Mouse (Mus musculus): ENCODE data around the gene Nap1l4. TPM values are rescaled to one million over a fixed set of nuclear protein-coding genes. Genes with fewer than 3 reads are reported as not detected.

The Nap1l4 gene
- polyA plus RNA-seq, 1 experiment from 2014 or later, result 348 TPM

DNA sequence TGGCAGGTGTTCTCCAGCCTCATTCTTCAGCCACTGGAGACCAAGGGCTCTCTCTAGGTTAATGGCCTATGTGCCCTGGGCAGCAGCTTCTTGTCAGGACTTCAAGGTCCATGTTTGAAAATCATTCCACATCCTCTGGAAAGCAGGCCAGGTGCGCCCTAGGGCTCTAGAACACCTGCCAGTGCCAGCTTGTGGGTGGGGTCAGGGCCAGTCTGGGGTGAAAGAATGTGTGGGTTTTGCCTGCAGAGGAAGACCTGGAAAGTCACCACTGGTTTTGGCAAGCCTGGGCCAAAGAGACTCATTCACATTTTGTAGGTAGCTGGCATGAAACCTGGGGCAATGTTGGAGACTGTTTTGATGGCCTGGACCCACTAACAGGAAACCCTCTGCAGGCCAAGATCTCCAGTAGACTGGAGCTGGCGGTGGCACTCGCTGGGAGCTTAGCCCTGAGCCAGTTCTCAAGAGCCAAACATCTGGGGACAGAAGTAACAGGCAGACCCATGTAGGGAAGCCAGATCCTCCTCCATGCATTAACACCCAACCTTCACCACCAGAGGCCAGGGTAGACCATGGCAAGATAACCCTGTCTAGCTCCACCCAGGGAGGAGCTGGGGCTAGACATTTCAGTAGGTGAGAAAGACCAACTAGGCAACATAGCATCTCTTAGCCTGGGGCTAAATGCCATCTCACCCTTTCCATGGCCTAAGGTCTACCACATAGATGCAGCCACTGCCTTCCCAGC lies 38.1 kb downstream of the Nap1l4 start:
- H3K9ac ChIP-seq, result no peak overlapping the region
- no peak overlapping the region for H3K27ac ChIP-seq
- no peak overlapping the region for H3K4me3 ChIP-seq
- H3K4me1 ChIP-seq, result no peaks in the 10 kb centered on the region
- peaks cover 25% of the 10 kb centered on the region for H3K36me3 ChIP-seq (replicated peaks)
- no peaks in the 10 kb centered on the region for H3K9me3 ChIP-seq
- H3K4me2 ChIP-seq, result no peak overlapping the region
- ATAC-seq (replicated peaks), result no peak
- H3K27me3 ChIP-seq (replicated peaks), result no peaks in the 10 kb centered on the region
- WGBS, result 91% methylated on average over 3 of the region's 3 CpGs

DNA sequence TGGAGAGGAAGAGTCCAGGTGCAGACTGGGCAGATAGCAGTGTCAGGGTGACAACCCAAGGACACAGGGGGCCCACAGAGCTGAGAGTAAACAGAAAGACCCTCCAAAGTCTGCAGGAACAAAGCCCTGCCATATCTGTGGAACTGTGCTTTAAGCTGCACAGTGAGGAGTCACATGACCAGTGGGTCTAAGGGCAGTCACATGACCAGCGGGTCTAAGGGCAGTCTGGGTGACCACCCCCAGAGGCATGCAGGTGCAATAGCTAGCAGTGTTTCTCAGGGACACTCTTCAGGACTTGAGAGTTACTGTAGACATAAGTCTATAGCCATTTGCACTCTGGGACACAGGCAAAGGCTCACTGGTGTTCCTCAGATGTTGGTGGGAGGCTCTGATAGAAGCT lies 39.3 kb downstream of the Nap1l4 start:
- 77% methylated on average over 1 of the region's 1 CpGs for WGBS
- no peak for ATAC-seq (replicated peaks)

DNA sequence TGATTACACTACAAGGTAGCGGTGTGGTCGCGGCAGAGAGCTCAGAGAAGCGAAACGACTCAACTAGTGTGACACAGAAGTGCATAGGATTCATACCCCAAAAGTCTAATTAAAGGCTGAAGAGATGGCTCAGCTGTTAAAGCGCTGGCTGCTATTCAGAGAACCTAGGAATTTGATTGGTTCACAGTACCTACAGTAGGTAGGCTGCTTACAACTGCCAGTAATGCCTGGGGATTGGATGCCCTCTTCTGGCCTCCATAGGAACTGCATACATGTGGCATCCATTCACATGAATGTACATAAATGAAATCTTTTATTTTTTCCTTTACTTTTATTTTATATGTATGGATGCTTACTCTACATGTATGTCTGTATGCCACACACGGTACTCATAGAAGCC lies 42.2 kb downstream of the Nap1l4 start:
- Histone ChIP-seq H3K9ac (no peak overlapping the region), H3K4me1 (peaks cover 11% of the 10 kb centered on the region), H3K27ac (no peak overlapping the region), H3K9me3 (no peaks in the 10 kb centered on the region), H3K27me3 (replicated peaks) (peaks cover 31% of the 10 kb centered on the region), H3K36me3 (replicated peaks) (no peaks in the 10 kb centered on the region), H3K4me3 (no peak overlapping the region), H3K4me2 (no peak overlapping the region)
- no peak for ATAC-seq (replicated peaks)
- 31% methylated on average over 7 of the region's 7 CpGs for WGBS

More for the DNA sequence above, 39.3 kb downstream of the Nap1l4 start:
- H3K9ac ChIP-seq, result no peak overlapping the region
- H3K4me3 ChIP-seq, result no peak overlapping the region
- H3K9me3 ChIP-seq, result no peaks in the 10 kb centered on the region
- no peaks in the 10 kb centered on the region for H3K4me1 ChIP-seq
- H3K27me3 ChIP-seq (replicated peaks), result peaks cover 5% of the 10 kb centered on the region
- peaks cover 15% of the 10 kb centered on the region for H3K36me3 ChIP-seq (replicated peaks)
- H3K27ac ChIP-seq, result no peak overlapping the region
- H3K4me2 ChIP-seq, result no peak overlapping the region

DNA sequence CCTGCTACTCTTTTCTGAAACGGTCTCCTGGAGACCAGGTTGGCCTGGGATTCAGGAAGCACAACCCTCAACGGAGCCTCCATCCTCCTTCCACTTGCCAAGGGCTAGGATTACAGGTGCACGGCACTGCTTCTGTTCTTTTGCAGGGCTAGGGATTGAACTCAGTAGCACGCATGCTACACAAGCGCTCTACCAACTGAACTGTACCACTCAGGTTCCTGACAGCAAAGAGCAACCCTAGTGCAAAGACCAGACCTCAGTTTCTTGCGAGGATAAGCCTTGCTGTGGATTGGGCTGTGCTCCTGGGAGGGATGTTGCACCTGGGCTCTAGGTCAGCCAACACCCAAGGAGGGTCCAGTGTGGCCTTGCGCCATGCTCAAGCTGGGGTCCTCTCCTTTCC lies 42.6 kb downstream of the Nap1l4 start:
- 70% methylated on average over 7 of the region's 7 CpGs for WGBS

DNA sequence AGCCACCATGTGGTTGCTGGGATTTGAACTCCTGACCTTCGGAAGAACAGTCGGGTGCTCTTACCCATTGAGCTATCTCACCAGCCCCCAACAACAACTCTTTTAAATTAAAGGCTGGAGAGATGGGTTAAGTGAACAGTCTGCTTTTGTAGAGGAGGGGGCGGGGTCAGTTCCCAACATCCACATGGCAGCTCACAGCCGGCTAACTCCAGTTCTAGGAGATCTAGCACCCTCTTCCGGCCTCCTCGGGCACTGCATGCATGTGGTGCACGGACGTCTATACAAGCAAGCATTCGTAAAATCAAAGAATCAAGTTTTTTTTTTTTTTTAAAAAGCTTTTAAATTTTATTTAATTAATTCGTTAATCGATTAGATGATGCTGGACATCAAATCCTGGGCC lies 43.1 kb downstream of the Nap1l4 start:
- no peak for ATAC-seq (replicated peaks)
- H3K4me1 ChIP-seq, result peaks cover 16% of the 10 kb centered on the region
- H3K9me3 ChIP-seq, result no peaks in the 10 kb centered on the region

More for the DNA sequence above, 42.6 kb downstream of the Nap1l4 start:
- Histone ChIP-seq H3K4me2 (no peak overlapping the region), H3K27me3 (replicated peaks) (peaks cover 35% of the 10 kb centered on the region), H3K4me3 (no peak overlapping the region), H3K27ac (no peak overlapping the region), H3K9me3 (no peaks in the 10 kb centered on the region), H3K9ac (no peak overlapping the region), H3K36me3 (replicated peaks) (no peaks in the 10 kb centered on the region), H3K4me1 (peaks cover 15% of the 10 kb centered on the region)
- ATAC-seq (replicated peaks), result no peak

DNA sequence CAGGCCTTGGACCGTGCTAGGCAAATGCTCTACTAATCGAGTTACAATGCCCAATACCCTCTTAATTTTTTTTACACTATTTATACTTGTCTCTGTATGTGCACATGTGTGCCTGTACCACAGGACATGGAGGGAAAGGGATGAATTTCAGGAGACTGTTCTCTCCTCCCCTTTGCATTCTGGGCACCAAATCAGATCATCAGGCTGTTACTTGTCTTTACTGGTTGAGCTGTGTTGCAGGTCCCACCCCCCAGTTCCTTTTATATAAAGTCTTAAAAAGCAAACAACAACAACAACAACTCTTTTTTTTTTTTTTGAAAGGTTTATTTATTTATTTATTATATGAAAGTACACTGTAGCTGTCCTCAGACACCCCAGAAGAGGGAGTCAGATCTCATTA lies 43.5 kb downstream of the Nap1l4 start:
- WGBS, result 95% methylated on average over 2 of the region's 2 CpGs
- no peaks in the 10 kb centered on the region for H3K9me3 ChIP-seq
- peaks cover 16% of the 10 kb centered on the region for H3K4me1 ChIP-seq
- H3K27ac ChIP-seq, result no peak overlapping the region
- ATAC-seq (replicated peaks), result no peak
- H3K4me3 ChIP-seq, result no peak overlapping the region
- H3K9ac ChIP-seq, result no peak overlapping the region
- H3K36me3 ChIP-seq (replicated peaks), result no peaks in the 10 kb centered on the region
- H3K4me2 ChIP-seq, result no peak overlapping the region
- H3K27me3 ChIP-seq (replicated peaks), result peaks cover 44% of the 10 kb centered on the region

More for the DNA sequence above, 43.1 kb downstream of the Nap1l4 start:
- Histone ChIP-seq H3K4me3 (no peak overlapping the region), H3K27me3 (replicated peaks) (peaks cover 40% of the 10 kb centered on the region), H3K4me2 (no peak overlapping the region), H3K27ac (no peak overlapping the region), H3K9ac (no peak overlapping the region), H3K36me3 (replicated peaks) (no peaks in the 10 kb centered on the region)
- WGBS, result 30% methylated on average over 11 of the region's 11 CpGs

DNA sequence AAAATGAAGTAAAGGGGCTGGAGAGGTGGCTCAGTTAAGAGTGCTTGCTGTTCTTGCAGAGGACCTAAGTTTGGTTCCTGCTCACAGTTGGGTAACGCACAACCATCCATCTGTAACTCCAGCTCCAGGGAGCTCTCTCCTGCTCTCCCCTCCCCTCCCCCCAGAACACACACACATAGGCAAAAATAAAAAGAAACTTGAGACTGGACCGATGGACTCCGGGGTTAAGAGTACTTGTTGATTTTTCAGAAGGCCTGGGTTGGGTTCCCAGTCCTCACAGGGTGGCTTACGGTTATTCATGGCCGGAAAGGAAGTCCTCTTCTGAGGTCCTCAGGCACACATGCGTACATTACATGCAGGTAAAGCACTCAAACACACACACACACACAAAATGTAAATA lies 45.0 kb downstream of the Nap1l4 start:
- Histone ChIP-seq H3K27ac (no peak overlapping the region), H3K27me3 (replicated peaks) (peaks cover 55% of the 10 kb centered on the region), H3K4me3 (no peak overlapping the region), H3K4me2 (no peak overlapping the region), H3K9me3 (no peaks in the 10 kb centered on the region), H3K4me1 (peaks cover 16% of the 10 kb centered on the region), H3K9ac (no peak overlapping the region), H3K36me3 (replicated peaks) (no peaks in the 10 kb centered on the region)
- WGBS, result 85% methylated on average over 6 of the region's 6 CpGs
- no peak for ATAC-seq (replicated peaks)

DNA sequence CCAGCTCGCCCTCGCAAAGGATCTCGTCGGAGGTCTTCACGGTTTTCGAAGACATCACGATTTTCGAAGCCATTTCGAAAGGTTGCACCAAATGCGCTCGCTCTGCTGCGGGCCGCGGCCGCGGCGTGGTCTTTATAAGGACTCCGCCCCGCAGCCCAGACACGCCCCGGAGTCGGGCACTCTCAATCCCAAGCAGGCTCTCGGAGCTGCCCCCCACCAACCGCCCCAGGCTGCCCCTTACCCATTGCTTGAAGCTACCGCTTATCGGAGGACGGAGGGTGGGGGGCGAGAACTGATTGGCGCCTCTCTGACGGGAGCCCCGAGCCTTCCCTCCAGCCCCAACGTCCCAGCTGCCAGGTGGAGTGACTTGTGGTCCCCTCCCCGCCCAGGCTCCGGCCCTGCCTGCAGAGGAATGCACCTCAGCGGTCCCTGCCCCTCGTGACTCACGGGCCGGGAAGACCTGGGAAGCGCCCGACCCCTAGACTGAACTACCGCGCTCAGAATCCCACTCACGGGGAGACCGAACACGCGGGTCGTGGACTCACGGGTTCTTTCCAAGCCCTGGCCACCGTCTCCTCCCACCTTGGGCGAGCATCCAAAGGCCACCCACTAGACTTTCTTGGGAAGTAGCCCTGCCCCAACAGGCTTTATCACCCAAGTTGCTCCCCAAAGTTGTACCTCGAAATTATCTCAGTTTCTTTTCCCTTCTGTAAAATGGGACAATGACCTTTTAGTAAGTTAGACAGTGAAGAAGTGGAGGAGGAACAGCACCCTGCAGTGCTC lies 46.3 kb downstream of the Nap1l4 start, which contains the start of gene Phlda2:
Gene Phlda2, minus strand, starts transcription at position 733 of the 783 bp plus-strand sequence.
- Histone ChIP-seq H3K9ac (0 out of 2 replicates have a peak within 1 kb of the TSS, but pooled peaks have one; percentile 3), H3K4me2 (peak within 1 kb of the TSS; percentile 58)

DNA sequence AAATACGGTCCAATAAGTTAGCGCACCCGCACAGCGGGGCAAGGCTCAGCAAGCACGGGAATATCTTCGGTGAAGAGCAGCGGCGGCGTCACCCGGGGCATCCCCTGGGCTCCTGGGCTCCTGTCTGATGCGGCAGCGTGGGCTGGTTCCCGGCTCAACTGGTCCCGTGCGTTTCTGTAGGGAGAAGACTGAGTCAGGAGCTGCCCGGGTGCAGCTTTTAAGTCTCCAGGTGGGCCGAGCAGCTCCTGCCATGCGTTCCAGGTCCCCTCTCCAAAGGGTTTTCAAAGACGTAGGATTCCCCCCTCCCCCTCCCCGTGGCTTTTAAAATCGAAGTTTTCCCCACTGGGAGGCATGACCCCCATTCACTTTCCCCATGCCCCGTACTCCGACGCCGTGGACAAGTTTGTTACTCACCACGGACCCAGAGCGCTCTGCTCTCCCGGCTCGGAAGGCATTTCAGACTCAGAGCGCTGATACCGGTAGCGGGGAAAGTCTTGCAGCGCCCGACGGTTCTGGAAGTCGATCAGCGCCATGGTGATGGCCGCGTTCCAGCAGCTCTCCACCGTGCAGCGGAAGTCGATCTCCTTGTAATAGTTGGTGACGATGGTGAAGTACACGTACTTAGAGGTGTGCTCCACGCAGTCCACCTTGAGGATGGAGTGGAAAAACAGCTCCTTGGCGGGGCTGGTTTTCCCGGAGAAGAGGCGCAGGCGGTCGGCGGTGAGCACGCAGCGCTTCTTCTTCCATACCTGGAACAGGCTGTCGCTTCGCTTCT lies 47.1 kb downstream of the Nap1l4 start:
- 0 out of 2 replicates have a peak overlapping the region, but pooled peaks have one; percentile 3 for H3K9ac ChIP-seq
- no peaks in the 10 kb centered on the region for H3K36me3 ChIP-seq (replicated peaks)
- WGBS, result 2% methylated on average over 55 of the region's 55 CpGs
- no peaks in the 10 kb centered on the region for H3K9me3 ChIP-seq
- H3K4me3 ChIP-seq, result peak overlapping the region; percentile 36
- H3K4me1 ChIP-seq, result peaks cover 16% of the 10 kb centered on the region
- no peak; the same call in 1 of the 2 replicates for ATAC-seq (replicated peaks)
- peak overlapping the region; percentile 58 for H3K4me2 ChIP-seq
- H3K27me3 ChIP-seq (replicated peaks), result peaks cover 55% of the 10 kb centered on the region
- no peak overlapping the region for H3K27ac ChIP-seq

More for the DNA sequence above, 46.3 kb downstream of the Nap1l4 start, which contains the start of gene Phlda2:
- Histone ChIP-seq H3K27ac (no peak within 1 kb of the TSS), H3K27me3 (replicated peaks) (peaks cover 55% of the 10 kb centered on the region), H3K4me3 (peak within 1 kb of the TSS; percentile 36), H3K36me3 (replicated peaks) (no peaks in the 10 kb centered on the region), H3K9me3 (no peaks in the 10 kb centered on the region), H3K4me1 (peaks cover 16% of the 10 kb centered on the region)
- 6% methylated on average over 51 of the region's 51 CpGs for WGBS
- no peak for ATAC-seq (replicated peaks)

DNA sequence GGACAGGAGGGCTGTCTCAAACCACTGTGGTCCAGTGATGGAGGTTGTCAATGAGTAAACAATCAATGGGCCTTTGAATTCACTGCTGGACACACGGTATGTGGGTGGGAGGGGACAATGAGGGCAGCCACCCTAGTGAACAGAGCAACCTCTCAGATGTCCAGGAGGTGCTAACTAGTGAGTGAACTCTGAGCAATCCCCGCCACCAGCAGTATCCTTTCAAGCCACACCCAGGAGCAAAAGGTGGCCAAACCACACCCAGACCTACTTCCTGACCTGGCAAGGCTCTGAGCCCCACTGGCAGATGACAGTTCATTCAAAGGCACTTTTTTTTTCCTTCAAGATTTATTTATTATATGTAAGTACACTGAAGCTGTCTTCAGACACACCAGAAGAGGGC lies 48.0 kb downstream of the Nap1l4 start:
- Histone ChIP-seq H3K4me3 (no peak overlapping the region), H3K9me3 (no peaks in the 10 kb centered on the region), H3K27me3 (replicated peaks) (peaks cover 55% of the 10 kb centered on the region), H3K9ac (no peak overlapping the region), H3K4me2 (no peak overlapping the region), H3K36me3 (replicated peaks) (no peaks in the 10 kb centered on the region), H3K4me1 (peaks cover 16% of the 10 kb centered on the region), H3K27ac (no peak overlapping the region)
- 61% methylated on average over 2 of the region's 2 CpGs for WGBS
- ATAC-seq (replicated peaks), result no peak

DNA sequence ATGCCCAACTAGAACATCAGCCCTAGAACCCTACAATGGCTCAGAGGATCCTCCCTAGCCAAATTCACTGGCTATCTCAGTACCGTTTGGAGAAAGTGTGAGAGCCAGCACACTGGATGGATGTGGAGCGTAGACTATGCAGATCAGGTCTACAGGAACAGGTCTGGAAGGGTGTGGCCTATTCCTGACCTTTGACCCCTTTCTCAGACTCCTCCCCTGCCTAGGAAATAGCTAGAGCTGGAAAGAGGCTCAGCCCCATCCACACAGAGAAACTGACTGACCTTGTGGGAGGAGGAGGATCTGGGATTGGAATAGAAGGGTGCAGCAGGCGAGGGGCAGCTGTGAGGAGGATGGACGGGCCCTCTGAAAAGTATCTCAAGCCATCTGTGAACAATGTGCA lies 50.3 kb downstream of the Nap1l4 start:
- no peak overlapping the region for H3K4me2 ChIP-seq
- H3K36me3 ChIP-seq (replicated peaks), result no peaks in the 10 kb centered on the region
- WGBS, result 89% methylated on average over 4 of the region's 4 CpGs
- H3K4me3 ChIP-seq, result no peak overlapping the region
- peaks cover 16% of the 10 kb centered on the region for H3K4me1 ChIP-seq
- H3K27ac ChIP-seq, result no peak overlapping the region
- H3K27me3 ChIP-seq (replicated peaks), result peaks cover 43% of the 10 kb centered on the region
- no peak for ATAC-seq (replicated peaks)
- no peaks in the 10 kb centered on the region for H3K9me3 ChIP-seq
- no peak overlapping the region for H3K9ac ChIP-seq
